Mouse (Mus musculus): Measurements from ENCODE around the gene Cldn2. TPM values are rescaled to one million over a fixed set of nuclear protein-coding genes. Genes with fewer than 3 reads are reported as not detected.

The Cldn2 gene
- total and polyA plus RNA-seq, 3 experiments: 0.16 TPM; not detected in 2

DNA sequence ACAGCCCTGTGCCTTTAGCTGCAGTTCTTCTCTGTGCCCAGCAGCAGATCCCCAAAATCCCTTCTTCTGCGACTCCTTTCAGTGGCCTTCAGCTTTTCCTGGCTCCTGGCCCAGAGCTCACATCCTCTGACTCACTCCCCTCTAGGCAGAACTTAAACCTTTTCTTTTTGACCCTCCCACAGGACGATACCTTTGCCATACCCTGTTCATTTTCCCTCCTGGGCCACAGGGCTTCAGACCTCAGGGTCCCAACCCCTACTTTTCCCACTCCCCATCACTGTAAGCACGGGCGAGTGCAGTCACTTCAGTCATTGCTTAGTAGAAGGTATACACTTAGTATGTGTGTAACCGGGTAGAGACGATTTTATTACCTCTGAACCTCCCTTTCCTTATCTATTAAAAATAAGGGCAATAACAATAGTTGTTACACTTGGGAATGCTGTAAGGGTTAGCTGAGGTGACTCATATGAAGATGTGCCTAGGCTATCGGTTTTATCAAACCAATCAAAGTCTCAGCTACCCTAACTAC, 25.5 kb upstream of the Cldn2 start:
- DNase-seq: peak in 1 of 2 experiments; percentile 4
- no peak overlapping the region for H3K9ac ChIP-seq (ENCODE audit: low read depth, low read length)
- 44% methylated on average over 7 of the region's 7 CpGs for WGBS
- TF ChIP-seq CTCF (IDR thresholded peaks at IDR 0.05) (no peak), EP300 (IDR thresholded peaks at IDR 0.05; ENCODE audit: insufficient read depth, low read depth, low read length) (no peak), POLR2A (IDR thresholded peaks at IDR 0.05; ENCODE audit: insufficient read depth, low read depth, low read length) (no peak)
- peaks cover 2% of the 10 kb centered on the region; the same call in 1 of the 2 replicates for H3K4me1 ChIP-seq (ENCODE audit: control insufficient read depth, insufficient read depth, low read length)
- no peaks in the 10 kb centered on the region for H3K36me3 ChIP-seq (ENCODE audit: control insufficient read depth, insufficient read depth, low read length)
- no peak overlapping the region for H3K4me3 ChIP-seq
- no peaks in the 10 kb centered on the region for H3K27me3 ChIP-seq (ENCODE audit: control insufficient read depth, insufficient read depth, low read length)
- no peaks in the 10 kb centered on the region for H3K79me2 ChIP-seq (replicated peaks; ENCODE audit: control insufficient read depth, insufficient read depth, low read length)
- no peak overlapping the region for H3K27ac ChIP-seq
- intact Hi-C loops (cut with DNase I): loop anchor here (2.0 kb wide), 1 partner anchor 58 kb away; no protein-coding TSS in a partner anchor

DNA sequence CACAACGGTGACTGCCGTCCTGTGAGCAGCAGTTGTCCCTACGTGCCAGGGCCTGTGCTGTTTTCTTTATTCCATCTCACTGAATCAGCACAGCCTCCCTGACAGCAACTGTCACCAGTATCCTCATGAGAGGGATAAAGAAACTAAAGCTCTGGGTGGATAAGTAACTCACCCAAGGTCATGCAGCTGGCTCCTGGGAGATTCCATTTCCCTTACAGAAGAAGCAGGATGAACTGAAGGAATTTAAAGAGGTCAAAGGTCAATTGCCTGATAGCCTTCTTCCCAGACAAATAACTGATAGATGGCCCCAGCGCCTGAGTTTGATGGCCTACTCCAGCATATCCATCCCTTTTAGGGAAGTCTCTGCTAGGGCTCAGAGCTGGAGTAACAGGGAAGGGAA, 23.3 kb upstream of the Cldn2 start:
- Histone ChIP-seq H3K4me1 (ENCODE audit: control insufficient read depth, insufficient read depth, low read length) (peaks cover 2% of the 10 kb centered on the region; the same call in 1 of the 2 replicates), H3K9ac (ENCODE audit: low read depth, low read length) (no peak overlapping the region), H3K27me3 (ENCODE audit: control insufficient read depth, insufficient read depth, low read length) (no peaks in the 10 kb centered on the region), H3K79me2 (replicated peaks; ENCODE audit: control insufficient read depth, insufficient read depth, low read length) (no peaks in the 10 kb centered on the region), H3K36me3 (ENCODE audit: control insufficient read depth, insufficient read depth, low read length) (no peaks in the 10 kb centered on the region), H3K4me3 (no peak overlapping the region), H3K27ac (no peak overlapping the region)
- no peak for DNase-seq
- 73% methylated on average over 4 of the region's 4 CpGs for WGBS
- TF ChIP-seq POLR2A (IDR thresholded peaks at IDR 0.05; ENCODE audit: insufficient read depth, low read depth, low read length) (no peak), CTCF (IDR thresholded peaks at IDR 0.05) (no peak), EP300 (IDR thresholded peaks at IDR 0.05; ENCODE audit: insufficient read depth, low read depth, low read length) (no peak)
- intact Hi-C loops (cut with DNase I): no loop called here

DNA sequence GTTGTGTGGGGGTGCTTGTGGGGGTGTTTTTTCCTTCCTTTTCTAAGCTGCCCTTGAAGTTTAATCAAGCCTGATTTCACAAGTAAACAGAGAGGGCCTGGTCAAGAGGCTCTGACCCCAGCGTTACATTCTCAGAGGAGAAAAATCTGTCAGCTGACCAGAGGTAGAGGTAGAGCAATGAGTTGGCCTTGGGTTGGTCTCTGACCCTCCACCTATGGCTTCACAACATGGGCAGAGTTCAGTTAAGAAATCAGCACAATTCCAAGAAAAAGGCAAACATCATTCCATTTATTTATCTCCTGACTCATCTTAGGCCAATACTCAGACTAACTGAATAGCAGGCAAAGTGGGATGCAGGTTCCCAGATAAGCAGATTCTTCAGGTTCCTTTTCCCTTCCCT, 21.7 kb upstream of the Cldn2 start:
- intact Hi-C loops (cut with DNase I): no loop called here
- no peak for DNase-seq
- Histone ChIP-seq H3K4me1 (ENCODE audit: control insufficient read depth, insufficient read depth, low read length) (peaks cover 2% of the 10 kb centered on the region; the same call in 1 of the 2 replicates), H3K27me3 (ENCODE audit: control insufficient read depth, insufficient read depth, low read length) (no peaks in the 10 kb centered on the region), H3K36me3 (ENCODE audit: control insufficient read depth, insufficient read depth, low read length) (no peaks in the 10 kb centered on the region), H3K9ac (ENCODE audit: low read depth, low read length) (no peak overlapping the region), H3K4me3 (no peak overlapping the region), H3K27ac (no peak overlapping the region), H3K79me2 (replicated peaks; ENCODE audit: control insufficient read depth, insufficient read depth, low read length) (no peaks in the 10 kb centered on the region)
- no peak for TF ChIP-seq CTCF (IDR thresholded peaks at IDR 0.05)
- TF ChIP-seq EP300 (IDR thresholded peaks at IDR 0.05; ENCODE audit: insufficient read depth, low read depth, low read length): no peak
- no peak for TF ChIP-seq POLR2A (IDR thresholded peaks at IDR 0.05; ENCODE audit: insufficient read depth, low read depth, low read length)
- WGBS: 76% methylated on average over 1 of the region's 1 CpGs

GRCm38 (mm10) chrX:139779401-139779800, 21.2 kb upstream of the Cldn2 start:
- TF ChIP-seq CTCF (IDR thresholded peaks at IDR 0.05) (no peak), POLR2A (IDR thresholded peaks at IDR 0.05; ENCODE audit: insufficient read depth, low read depth, low read length) (no peak), EP300 (IDR thresholded peaks at IDR 0.05; ENCODE audit: insufficient read depth, low read depth, low read length) (no peak)

DNA sequence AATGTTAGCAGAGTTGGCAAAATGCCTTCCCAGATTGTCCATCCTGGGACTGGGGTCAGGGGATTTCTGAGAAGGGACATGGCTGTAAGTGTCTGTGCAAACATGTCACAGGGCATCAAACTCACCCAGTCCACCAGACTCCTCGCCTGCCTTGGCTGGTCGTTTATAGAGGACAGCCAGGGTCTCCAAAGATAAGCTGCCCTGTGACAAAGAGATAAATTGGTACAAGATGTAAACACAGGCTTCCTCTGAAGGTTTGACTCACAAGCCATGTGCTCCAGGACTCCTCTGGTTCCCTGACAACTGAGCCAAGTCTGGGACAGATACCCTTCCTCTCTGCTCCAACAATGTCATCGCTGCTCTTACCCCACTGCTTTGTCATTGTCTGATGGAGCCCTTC, 19.6 kb upstream of the Cldn2 start:
- Histone ChIP-seq H3K27ac (no peak overlapping the region), H3K27me3 (ENCODE audit: control insufficient read depth, insufficient read depth, low read length) (no peaks in the 10 kb centered on the region), H3K4me1 (ENCODE audit: control insufficient read depth, insufficient read depth, low read length) (peaks cover 1% of the 10 kb centered on the region), H3K9ac (ENCODE audit: low read depth, low read length) (no peak overlapping the region), H3K4me3 (no peak overlapping the region), H3K79me2 (replicated peaks; ENCODE audit: control insufficient read depth, insufficient read depth, low read length) (no peaks in the 10 kb centered on the region), H3K36me3 (ENCODE audit: control insufficient read depth, insufficient read depth, low read length) (no peaks in the 10 kb centered on the region)
- intact Hi-C loops (cut with DNase I): no loop called here
- TF ChIP-seq POLR2A (IDR thresholded peaks at IDR 0.05; ENCODE audit: insufficient read depth, low read depth, low read length) (no peak), CTCF (IDR thresholded peaks at IDR 0.05) (no peak), EP300 (IDR thresholded peaks at IDR 0.05; ENCODE audit: insufficient read depth, low read depth, low read length) (no peak)
- WGBS: 44% methylated on average over 3 of the region's 3 CpGs
- no peak for DNase-seq

More at GRCm38 (mm10) chrX:139779401-139779800, 21.2 kb upstream of the Cldn2 start:
- Histone ChIP-seq H3K9ac (ENCODE audit: low read depth, low read length) (no peak overlapping the region), H3K27me3 (ENCODE audit: control insufficient read depth, insufficient read depth, low read length) (no peaks in the 10 kb centered on the region), H3K4me3 (no peak overlapping the region), H3K79me2 (replicated peaks; ENCODE audit: control insufficient read depth, insufficient read depth, low read length) (no peaks in the 10 kb centered on the region), H3K36me3 (ENCODE audit: control insufficient read depth, insufficient read depth, low read length) (no peaks in the 10 kb centered on the region), H3K4me1 (ENCODE audit: control insufficient read depth, insufficient read depth, low read length) (peaks cover 2% of the 10 kb centered on the region; the same call in 1 of the 2 replicates), H3K27ac (no peak overlapping the region)
- no peak for DNase-seq
- intact Hi-C loops (cut with DNase I): no loop called here
- WGBS: 58% methylated on average over 5 of the region's 5 CpGs

- TF ChIP-seq CTCF (IDR thresholded peaks at IDR 0.05): no peak
- Histone ChIP-seq H3K4me3 (no peak overlapping the region), H3K9ac (ENCODE audit: low read depth, low read length) (no peak overlapping the region), H3K27me3 (ENCODE audit: control insufficient read depth, insufficient read depth, low read length) (no peaks in the 10 kb centered on the region), H3K36me3 (ENCODE audit: control insufficient read depth, insufficient read depth, low read length) (no peaks in the 10 kb centered on the region), H3K79me2 (replicated peaks; ENCODE audit: control insufficient read depth, insufficient read depth, low read length) (no peaks in the 10 kb centered on the region), H3K27ac (no peak overlapping the region), H3K4me1 (ENCODE audit: control insufficient read depth, insufficient read depth, low read length) (peaks cover 1% of the 10 kb centered on the region)
- 72% methylated on average over 4 of the region's 4 CpGs for WGBS
- DNase-seq: no peak
- intact Hi-C loops (cut with DNase I): no loop called here
Observed at GRCm38 (mm10) chrX:139781563-139781962, 19.1 kb upstream of the Cldn2 start.
